Mouse (Mus musculus) kidney, postnatal 10 days (tissue): ENCODE measurements around the gene Shc1.
A peak's percentile ranks its signal among the peaks of the same experiment; 100 is the strongest.

Experiments
- DNase-seq: peaks from one replicate; pipeline ENCODE4 v3.0.0; 2021; ENCODE audit warnings: mixed read lengths

Shc1 gene

DNA sequence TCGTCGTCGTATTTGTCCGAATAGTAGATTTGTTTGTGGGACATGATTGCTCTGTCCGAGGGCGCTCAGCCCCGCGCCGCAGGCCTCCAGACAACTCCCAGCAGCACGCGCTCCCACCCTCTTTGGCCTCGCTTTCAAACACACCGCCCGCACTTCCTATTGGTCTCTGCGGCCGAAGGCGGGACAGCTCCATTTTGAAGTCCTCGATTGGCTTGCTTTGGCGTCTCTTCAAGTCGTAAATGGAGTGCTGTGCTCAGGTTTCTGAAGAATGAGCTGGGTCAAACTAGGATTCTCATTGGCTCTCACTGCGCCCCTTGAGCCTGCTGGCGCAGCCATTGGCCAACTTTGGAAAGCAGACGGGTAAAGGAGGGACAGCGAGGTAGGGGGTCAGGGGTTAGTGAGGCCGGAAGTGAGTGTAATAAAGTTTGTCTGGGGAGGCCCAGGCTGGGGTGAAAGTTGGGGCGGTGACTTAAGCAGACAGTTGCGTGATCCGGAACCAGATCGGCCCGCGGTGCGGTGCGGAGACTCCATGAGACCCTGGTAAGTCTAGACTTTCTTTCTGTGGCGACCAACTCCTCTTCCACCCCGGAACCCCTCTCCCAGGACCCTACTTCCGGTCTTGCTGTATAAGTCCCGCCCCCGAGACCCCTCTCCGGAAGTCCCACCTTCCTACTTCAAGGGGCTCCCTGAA lies at the start of gene Shc1, which contains the start of gene Cks1b:
Gene Shc1, plus strand, starts transcription at position 274 of the 691 bp plus-strand sequence.
Gene Cks1b, minus strand, starts transcription at position 214 of the 691 bp plus-strand sequence.
- DNase-seq: peak; percentile 95

- DNase-seq: no peak
These were observed 44.5 kb upstream of the Shc1 start for GRCm38 (mm10) chr3:89373581-89374231.

GRCm38 (mm10) chr3:89377831-89378230 lies 40.4 kb upstream of the Shc1 start:
- DNase-seq: no peak

DNA sequence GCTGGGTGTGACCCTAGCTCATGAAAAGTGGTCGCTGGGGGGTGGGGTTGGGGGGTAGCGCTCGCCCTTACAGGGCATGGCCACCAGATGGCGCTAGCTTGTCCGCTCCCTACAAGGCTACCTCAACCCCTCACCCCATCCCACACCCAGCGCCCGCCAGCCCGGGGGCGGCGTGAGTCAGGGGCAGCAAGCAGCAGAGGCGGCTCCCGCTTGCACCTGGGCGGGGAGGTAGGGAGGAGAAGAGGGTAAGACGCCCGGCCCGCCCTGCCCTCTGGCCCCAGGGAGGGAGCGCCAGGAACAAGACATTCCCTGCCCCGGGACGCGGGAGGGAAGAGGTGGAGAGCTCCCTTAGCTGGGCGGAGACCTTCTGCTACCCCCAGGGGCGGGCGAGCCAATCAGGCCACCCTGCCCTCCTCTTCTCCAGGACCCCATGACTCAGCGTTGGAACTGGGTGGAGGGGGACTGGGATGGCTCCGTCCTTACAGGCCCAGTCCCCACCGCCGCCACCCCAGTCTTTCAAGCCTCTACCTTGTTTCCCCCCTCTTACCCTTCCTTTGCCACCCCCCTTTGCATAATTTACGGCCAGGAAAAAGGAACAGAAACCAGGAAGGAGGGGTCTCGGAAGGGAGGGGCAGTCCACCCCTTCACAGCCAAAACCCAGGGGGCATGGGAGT lies 39.7 kb upstream of the Shc1 start:
- DNase-seq: peak; percentile 83

- no peak for DNase-seq
These were observed 38.7 kb upstream of the Shc1 start for GRCm38 (mm10) chr3:89379388-89380131.

- no peak for DNase-seq
These were observed 38.0 kb upstream of the Shc1 start for GRCm38 (mm10) chr3:89380291-89380690.

- no peak for DNase-seq
These were observed 37.5 kb upstream of the Shc1 start for GRCm38 (mm10) chr3:89380711-89381110.

DNA sequence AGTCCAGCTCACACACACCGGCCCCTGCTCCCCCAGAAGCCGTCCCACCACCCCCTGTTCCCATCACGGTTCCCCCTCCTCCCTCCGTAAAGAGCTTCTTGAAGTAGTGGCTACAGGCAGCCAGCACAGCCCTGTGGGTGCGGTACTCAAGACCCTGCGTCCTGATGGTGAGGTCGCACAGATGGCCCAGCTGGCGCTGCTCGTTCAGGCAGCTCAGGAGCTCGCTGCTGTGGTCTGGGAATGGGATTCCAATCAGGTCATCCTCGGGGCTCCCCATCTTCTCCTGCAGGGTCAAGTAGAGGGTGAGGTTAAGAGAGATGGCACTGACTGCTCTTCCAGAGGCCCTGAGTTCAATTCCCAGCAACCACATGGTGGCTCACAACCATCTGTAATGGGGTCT lies 37.0 kb upstream of the Shc1 start:
- no peak for DNase-seq

GRCm38 (mm10) chr3:89382033-89382882 lies 36.0 kb upstream of the Shc1 start:
- no peak for DNase-seq

DNA sequence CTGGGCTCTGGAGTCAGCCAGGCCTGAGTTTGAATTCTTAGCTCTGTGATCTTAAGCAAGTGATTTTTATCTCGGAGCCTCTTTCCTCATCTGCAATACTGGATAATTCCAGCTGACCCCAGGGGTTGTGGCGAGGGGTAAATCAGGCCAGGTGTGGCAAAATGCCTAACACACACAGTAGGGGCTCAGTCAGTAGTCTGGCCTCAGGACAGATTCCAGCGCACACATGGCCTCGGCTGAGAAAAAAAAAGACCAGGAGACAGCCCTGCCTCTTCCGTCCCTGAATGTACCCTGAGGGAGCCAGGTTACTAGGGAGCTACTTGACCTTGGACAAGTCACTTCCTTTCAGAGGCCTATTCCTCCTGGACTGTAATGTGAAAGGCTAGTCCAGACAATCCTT lies 35.3 kb upstream of the Shc1 start:
- DNase-seq: no peak

DNA sequence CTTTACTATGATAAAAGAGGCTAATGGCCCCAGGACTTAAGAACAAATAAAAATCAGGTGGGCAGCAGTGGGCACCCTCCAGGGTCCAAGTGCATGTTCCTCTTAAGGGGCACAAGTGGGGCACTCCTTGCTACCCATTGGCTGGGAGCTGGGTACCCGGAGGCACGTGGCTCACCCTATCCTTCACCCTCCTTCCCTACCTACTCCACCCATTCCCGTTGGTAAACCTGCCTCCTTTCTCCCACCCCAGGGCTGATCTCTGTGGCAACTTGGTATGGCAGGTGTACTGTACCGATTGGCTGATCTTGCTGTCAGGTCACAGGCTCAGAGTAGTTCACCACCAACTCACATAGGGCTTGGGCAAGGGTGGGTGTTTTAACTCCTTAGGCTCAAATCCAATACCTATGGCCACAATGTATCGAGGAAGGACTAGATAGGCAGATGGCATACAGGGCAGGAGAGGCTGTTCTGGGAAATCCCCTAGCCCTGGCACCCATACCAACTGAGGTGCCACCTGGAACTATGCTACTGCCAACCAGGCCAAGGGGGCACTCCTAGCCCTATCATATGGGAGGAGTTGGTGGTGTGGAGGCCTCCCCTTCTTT lies 34.5 kb upstream of the Shc1 start:
- DNase-seq: no peak

GRCm38 (mm10) chr3:89384331-89385076 lies 33.7 kb upstream of the Shc1 start:
- DNase-seq: no peak

DNA sequence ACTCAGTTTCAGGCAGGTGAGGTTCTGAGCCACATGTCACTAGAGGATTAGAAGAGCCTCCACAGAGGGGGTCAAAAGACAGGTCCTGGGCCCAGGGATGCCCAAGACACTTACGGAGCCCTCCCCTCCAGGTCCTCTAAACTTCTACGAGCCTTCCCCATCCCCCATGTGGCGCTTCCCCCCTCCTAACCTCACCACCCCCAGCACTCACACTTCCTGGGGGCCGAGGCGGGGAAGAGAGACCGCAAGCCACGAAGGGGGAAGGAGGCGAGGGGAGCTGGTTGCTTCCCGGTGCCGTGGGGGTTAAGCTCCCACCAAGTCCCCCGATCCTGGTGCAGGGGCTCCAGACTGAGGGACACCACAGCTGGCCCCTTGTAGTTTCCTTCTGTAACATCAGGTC lies 32.8 kb upstream of the Shc1 start:
- no peak for DNase-seq

GRCm38 (mm10) chr3:89386438-89387420 lies 31.5 kb upstream of the Shc1 start:
- no peak for DNase-seq

DNA sequence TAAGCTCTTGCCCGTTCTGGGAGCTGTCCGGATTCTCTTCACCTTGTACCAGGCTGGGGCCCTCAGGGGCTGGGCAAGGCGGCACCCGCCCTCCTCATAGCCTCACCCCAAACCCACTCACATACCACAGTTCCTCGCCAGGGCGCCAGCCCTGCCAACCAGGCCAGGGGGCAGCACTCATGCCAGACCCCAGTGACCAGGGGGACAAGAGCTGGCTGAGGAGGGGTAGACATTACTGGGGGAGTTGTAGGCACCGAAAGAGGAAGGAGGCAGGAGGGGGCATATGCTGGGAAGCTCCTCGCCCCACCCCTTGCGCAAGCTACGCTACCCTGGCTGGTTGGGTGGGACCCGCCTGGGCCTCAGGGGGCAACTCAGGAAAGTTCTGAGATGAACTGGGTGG lies 30.6 kb upstream of the Shc1 start:
- DNase-seq: no peak

- DNase-seq: peak; percentile 63
These were observed 29.9 kb upstream of the Shc1 start for GRCm38 (mm10) chr3:89388134-89388881.

- peak; percentile 48 for DNase-seq
These were observed 29.1 kb upstream of the Shc1 start for GRCm38 (mm10) chr3:89388901-89389740.

DNA sequence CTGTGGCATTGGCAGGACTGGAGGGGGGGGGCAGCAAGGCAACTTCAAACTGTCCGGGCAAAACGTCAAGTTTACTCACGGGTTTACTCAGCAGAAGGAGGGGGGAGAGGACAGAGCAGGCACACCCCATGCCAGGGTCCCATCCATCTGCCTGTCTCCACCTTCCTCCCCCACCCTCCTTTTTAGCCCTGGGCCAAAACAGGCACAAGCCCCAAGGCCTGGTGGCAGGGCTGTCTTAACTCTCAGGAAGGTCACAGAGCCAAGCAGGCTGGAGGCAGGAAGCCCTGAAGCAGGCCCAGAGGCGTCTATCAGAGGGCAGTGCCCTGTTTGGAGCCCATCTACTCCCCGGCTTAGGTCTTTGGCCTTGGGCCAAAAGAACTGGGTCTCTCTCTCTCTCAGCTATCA lies 28.1 kb upstream of the Shc1 start:
- DNase-seq: peak; percentile 42
